Mouse (Mus musculus) retina, adult 2 months (tissue): ENCODE measurements around the gene Stt3b.

Experiments used
- DNase-seq: peaks from one replicate; pipeline ENCODE4 v3.0.0-alpha.2; 2012; ENCODE audit warnings: low read depth, low spot score

The Stt3b gene

GRCm38 (mm10) chr9:115271556-115271955 lies 38.7 kb downstream of the Stt3b start:
- no peak for DNase-seq

- no peak for DNase-seq
Observed at GRCm38 (mm10) chr9:115261896-115262295, 48.3 kb downstream of the Stt3b start.

GRCm38 (mm10) chr9:115261456-115261855 lies 48.8 kb downstream of the Stt3b start:
- peak; percentile 9 for DNase-seq

- DNase-seq, result no peak
Observed at GRCm38 (mm10) chr9:115260464-115260863, 49.8 kb downstream of the Stt3b start.

- DNase-seq, result no peak
Observed at GRCm38 (mm10) chr9:115259866-115260265, 50.4 kb downstream of the Stt3b start.

- no peak for DNase-seq
Observed at GRCm38 (mm10) chr9:115257733-115258286, 52.4 kb downstream of the Stt3b start.

GRCm38 (mm10) chr9:115249145-115249544 lies 61.1 kb downstream of the Stt3b start:
- DNase-seq, result no peak

GRCm38 (mm10) chr9:115245092-115245491 lies 65.1 kb downstream of the Stt3b start:
- no peak for DNase-seq

- DNase-seq, result no peak
Observed at GRCm38 (mm10) chr9:115243630-115244029, 66.6 kb downstream of the Stt3b start.

- no peak for DNase-seq
Observed at GRCm38 (mm10) chr9:115239861-115240260, 70.4 kb downstream of the Stt3b start.

- DNase-seq, result no peak
Observed at GRCm38 (mm10) chr9:115237943-115238342, 72.3 kb downstream of the Stt3b start.

- no peak for DNase-seq
Observed at GRCm38 (mm10) chr9:115236352-115236841, 73.8 kb downstream of the Stt3b start.

- DNase-seq, result no peak
Observed at GRCm38 (mm10) chr9:115234561-115234960, 75.7 kb downstream of the Stt3b start.

- no peak for DNase-seq
Observed at GRCm38 (mm10) chr9:115233721-115234120, 76.5 kb downstream of the Stt3b start.

- DNase-seq, result no peak
Observed at GRCm38 (mm10) chr9:115231476-115231875, 78.7 kb downstream of the Stt3b start.

- no peak for DNase-seq
Observed at GRCm38 (mm10) chr9:115230141-115230540, 80.1 kb downstream of the Stt3b start.

GRCm38 (mm10) chr9:115229676-115230075 lies 80.5 kb downstream of the Stt3b start:
- no peak for DNase-seq

- DNase-seq, result no peak
Observed at GRCm38 (mm10) chr9:115229145-115229544, 81.1 kb downstream of the Stt3b start.

GRCm38 (mm10) chr9:115224744-115225354 lies 85.4 kb downstream of the Stt3b start:
- DNase-seq, result no peak

- DNase-seq, result no peak
Observed at GRCm38 (mm10) chr9:115221265-115221664, 89.0 kb downstream of the Stt3b start.

GRCm38 (mm10) chr9:115220466-115220865 lies 89.8 kb downstream of the Stt3b start:
- DNase-seq, result no peak

- no peak for DNase-seq
Observed at GRCm38 (mm10) chr9:115217984-115218383, 92.2 kb downstream of the Stt3b start.
